Mouse (Mus musculus) forebrain, embryonic 10.5 days (tissue): ENCODE measurements at regions not wholly inside any gene's neighbourhood (a gene's known extent, or its start where the extent isn't known, plus 50 kb on each side); places are given as distances from the start of the nearest gene placed in this dataset.
A peak's percentile ranks its signal among the peaks of the same experiment; 100 is the strongest.

Experiments
- DNase-seq: peaks from one replicate; pipeline ENCODE4 v3.0.0-alpha.2; 2017; ENCODE audit warnings: low spot score; ENCODE audit errors: extremely low spot score
- H3K27ac ChIP-seq: fragments of 300-500 bp; sonication (generic); 2 replicates; pipeline ENCODE4 v1.5.1; 2016; ENCODE audit warnings: mild to moderate bottlenecking
- H3K27me3 ChIP-seq: fragments of 300-500 bp; sonication (generic); 2 replicates; pipeline ENCODE4 v1.6.1; 2016; ENCODE audit warnings: mild to moderate bottlenecking; ENCODE audit not compliant: poor library complexity, severe bottlenecking
- H3K36me3 ChIP-seq: fragments of 300-500 bp; sonication (generic); replicated peaks from 2 replicates; pipeline ENCODE4 v1.6.1; 2016; ENCODE audit warnings: mild to moderate bottlenecking, moderate library complexity
- H3K4me1 ChIP-seq: fragments of 300-500 bp; sonication (generic); 2 replicates; pipeline ENCODE4 v1.6.1; 2016
- H3K4me3 ChIP-seq: fragments of 300-500 bp; sonication (generic); 2 replicates; pipeline ENCODE4 v1.5.1; 2016; ENCODE audit warnings: mild to moderate bottlenecking, moderate library complexity
- H3K9me3 ChIP-seq: fragments of 300-500 bp; sonication (generic); 2 replicates; pipeline ENCODE4 v1.6.1; 2016; ENCODE audit warnings: mild to moderate bottlenecking, moderate library complexity
- WGBS: fragments of 180-500 bp; shearing (Covaris S2); methylation state at CpG from one replicate; pipeline ENCODE4 v1.1.7; 2016; 5-methylcytosine and 5-hydroxymethylcytosine counted together

GRCm38 (mm10) chr9:63087195-63087594 lies 61.6 kb downstream of the Skor1 start:
- Histone ChIP-seq H3K4me1 (peaks cover 19% of the 10 kb centered on the region), H3K27me3 (no peaks in the 10 kb centered on the region), H3K36me3 (no peaks in the 10 kb centered on the region), H3K27ac (no peak overlapping the region), H3K9me3 (no peaks in the 10 kb centered on the region), H3K4me3 (no peak overlapping the region)
- DNase-seq = no peak
- WGBS = 82% methylated on average over 4 of the region's 4 CpGs

DNA sequence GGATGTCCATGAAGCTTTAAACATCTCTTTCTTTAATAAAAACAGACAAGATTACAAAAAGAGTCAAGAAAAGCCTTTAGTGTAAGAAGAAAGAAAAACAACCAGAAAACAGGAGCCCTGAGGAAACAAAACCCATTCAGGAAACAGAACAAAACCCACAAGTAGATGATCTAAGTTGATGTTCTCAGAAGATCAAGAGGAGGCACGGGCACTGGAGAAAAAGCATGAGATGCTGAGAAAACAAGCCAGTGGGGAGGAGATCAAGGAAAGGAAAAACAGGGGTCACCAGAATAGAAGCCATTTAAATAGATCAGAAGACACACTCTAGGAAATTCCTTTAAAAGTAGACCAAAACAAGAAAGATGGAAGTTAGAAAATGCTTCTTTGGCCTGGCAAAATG lies 62.1 kb downstream of the Skor1 start:
- no peak for DNase-seq
- Histone ChIP-seq H3K4me1 (peaks cover 15% of the 10 kb centered on the region), H3K27me3 (no peaks in the 10 kb centered on the region), H3K9me3 (no peaks in the 10 kb centered on the region), H3K36me3 (no peaks in the 10 kb centered on the region), H3K27ac (no peak overlapping the region), H3K4me3 (no peak overlapping the region)
- 78% methylated on average over 1 of the region's 1 CpGs for WGBS

GRCm38 (mm10) chr9:63082830-63083229 lies 65.9 kb downstream of the Skor1 start:
- no peak for DNase-seq
- Histone ChIP-seq H3K36me3 (no peaks in the 10 kb centered on the region), H3K27me3 (no peaks in the 10 kb centered on the region), H3K9me3 (no peaks in the 10 kb centered on the region), H3K4me1 (0 out of 2 replicates have a peak, but pooled peaks cover 3% of the 10 kb centered on the region), H3K4me3 (no peak overlapping the region), H3K27ac (no peak overlapping the region)
- 86% methylated on average over 7 of the region's 7 CpGs for WGBS

GRCm38 (mm10) chr9:63082311-63082710 lies 66.5 kb downstream of the Skor1 start:
- Histone ChIP-seq H3K4me3 (no peak overlapping the region), H3K4me1 (0 out of 2 replicates have a peak, but pooled peaks cover 3% of the 10 kb centered on the region), H3K27me3 (no peaks in the 10 kb centered on the region), H3K9me3 (no peaks in the 10 kb centered on the region), H3K27ac (no peak overlapping the region), H3K36me3 (no peaks in the 10 kb centered on the region)
- DNase-seq = no peak
- 93% methylated on average over 3 of the region's 3 CpGs for WGBS

- no peak overlapping the region for H3K27ac ChIP-seq
- H3K4me3 ChIP-seq = no peak overlapping the region
- H3K4me1 ChIP-seq = peaks cover 10% of the 10 kb centered on the region
- no peaks in the 10 kb centered on the region for H3K27me3 ChIP-seq
- no peaks in the 10 kb centered on the region for H3K9me3 ChIP-seq
- DNase-seq = no peak
- WGBS = 93% methylated on average over 5 of the region's 5 CpGs
- H3K36me3 ChIP-seq = no peaks in the 10 kb centered on the region
These were observed 68.4 kb downstream of the Skor1 start for GRCm38 (mm10) chr9:63080406-63080805.

DNA sequence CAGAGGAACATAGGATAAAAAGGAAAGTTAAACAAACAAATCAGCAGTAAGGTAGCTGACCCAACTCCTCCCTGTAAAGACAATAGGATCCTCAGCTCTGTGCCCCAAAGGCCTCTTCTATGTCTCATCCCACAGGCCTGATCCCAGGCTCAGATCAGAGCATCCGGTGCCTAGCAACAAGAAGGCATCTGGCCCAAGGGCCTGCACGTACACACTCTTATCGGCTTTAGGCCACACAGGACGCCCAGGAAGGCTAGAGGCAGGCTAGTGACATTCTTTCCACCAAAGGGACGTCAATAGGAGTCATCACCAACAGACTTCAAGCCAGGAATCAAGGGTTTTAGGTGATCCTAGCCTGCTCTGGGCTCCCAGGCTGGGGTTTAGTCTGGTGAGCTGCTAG lies 73.5 kb downstream of the Skor1 start:
- Histone ChIP-seq H3K36me3 (no peaks in the 10 kb centered on the region), H3K27me3 (no peaks in the 10 kb centered on the region), H3K27ac (peak overlapping the region; percentile 80), H3K4me3 (no peak overlapping the region), H3K4me1 (peaks cover 36% of the 10 kb centered on the region), H3K9me3 (no peaks in the 10 kb centered on the region)
- peak; percentile 42 for DNase-seq
- WGBS = 25% methylated on average over 5 of the region's 5 CpGs

- Histone ChIP-seq H3K36me3 (no peaks in the 10 kb centered on the region), H3K27ac (peak overlapping the region; percentile 80), H3K4me1 (peaks cover 40% of the 10 kb centered on the region), H3K4me3 (no peak overlapping the region), H3K27me3 (no peaks in the 10 kb centered on the region), H3K9me3 (no peaks in the 10 kb centered on the region)
- peak; percentile 24 for DNase-seq
- 44% methylated on average over 7 of the region's 7 CpGs for WGBS
These were observed 74.0 kb downstream of the Skor1 start for GRCm38 (mm10) chr9:63074803-63075202.

- 35% methylated on average over 10 of the region's 10 CpGs for WGBS
- no peaks in the 10 kb centered on the region for H3K9me3 ChIP-seq
- no peaks in the 10 kb centered on the region for H3K36me3 ChIP-seq
- peaks cover 42% of the 10 kb centered on the region for H3K4me1 ChIP-seq
- no peak overlapping the region for H3K4me3 ChIP-seq
- H3K27me3 ChIP-seq = no peaks in the 10 kb centered on the region
- H3K27ac ChIP-seq = peak overlapping the region; percentile 80
- DNase-seq = peak; percentile 28
These were observed 74.6 kb downstream of the Skor1 start for GRCm38 (mm10) chr9:63074023-63074750.

- H3K27ac ChIP-seq = 0 out of 2 replicates have a peak overlapping the region, but pooled peaks have one; percentile 15
- H3K36me3 ChIP-seq = no peaks in the 10 kb centered on the region
- peaks cover 41% of the 10 kb centered on the region for H3K4me1 ChIP-seq
- H3K27me3 ChIP-seq = no peaks in the 10 kb centered on the region
- no peak overlapping the region for H3K4me3 ChIP-seq
- 66% methylated on average over 6 of the region's 6 CpGs for WGBS
- no peak for DNase-seq
- H3K9me3 ChIP-seq = no peaks in the 10 kb centered on the region
These were observed 77.7 kb downstream of the Skor1 start for GRCm38 (mm10) chr9:63071032-63071431.

DNA sequence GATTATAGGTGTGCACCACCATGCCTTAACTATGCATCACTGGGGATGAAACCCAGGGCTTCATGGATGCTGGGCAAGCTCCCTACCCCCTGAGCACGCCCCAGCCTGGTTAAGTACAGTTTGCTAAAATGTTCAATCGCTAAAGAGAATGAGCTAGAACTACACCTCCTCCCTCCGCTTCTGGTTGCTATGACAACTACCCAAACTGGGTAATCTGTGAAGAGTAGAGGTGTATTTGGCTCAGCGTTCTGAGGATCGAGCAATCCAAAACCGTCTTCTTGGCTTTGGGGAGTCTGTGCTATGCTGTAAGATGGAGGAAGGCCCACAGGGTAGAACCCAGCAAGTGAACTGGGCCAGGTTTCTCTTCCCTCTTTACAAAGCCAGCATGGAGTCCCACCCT lies 78.8 kb downstream of the Skor1 start:
- Histone ChIP-seq H3K4me1 (peaks cover 30% of the 10 kb centered on the region), H3K9me3 (no peaks in the 10 kb centered on the region)
- WGBS = 87% methylated on average over 6 of the region's 6 CpGs

DNA sequence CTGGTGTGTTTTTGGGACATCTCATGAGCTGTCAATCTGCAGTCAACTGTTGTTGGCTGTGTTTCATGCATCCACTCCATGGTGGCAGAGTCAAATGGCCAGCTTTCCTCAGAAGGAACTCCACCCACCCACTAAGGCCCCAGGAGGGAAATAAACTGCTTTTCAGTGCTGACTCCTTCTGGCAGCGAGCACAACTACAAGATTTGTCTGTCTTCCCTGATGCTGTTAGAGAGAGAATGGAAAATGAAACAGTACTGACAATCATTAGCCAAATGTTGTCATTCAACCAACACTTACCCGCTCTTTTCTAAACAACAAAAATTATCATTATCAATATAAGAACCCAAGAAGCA lies 79.3 kb upstream of the Pias1 start:
- H3K4me3 ChIP-seq = no peak overlapping the region
- no peaks in the 10 kb centered on the region for H3K27me3 ChIP-seq
- DNase-seq = no peak
- H3K36me3 ChIP-seq = no peaks in the 10 kb centered on the region
- H3K9me3 ChIP-seq = peaks cover 13% of the 10 kb centered on the region
- H3K27ac ChIP-seq = no peak overlapping the region
- peaks cover 13% of the 10 kb centered on the region for H3K4me1 ChIP-seq
- 73% methylated on average over 2 of the region's 2 CpGs for WGBS

More for the DNA sequence above, 78.8 kb downstream of the Skor1 start:
- no peaks in the 10 kb centered on the region for H3K27me3 ChIP-seq
- no peak overlapping the region for H3K4me3 ChIP-seq
- H3K36me3 ChIP-seq = no peaks in the 10 kb centered on the region
- H3K27ac ChIP-seq = no peak overlapping the region
- no peak for DNase-seq

- H3K4me3 ChIP-seq = no peak overlapping the region
These were observed 78.8 kb upstream of the Pias1 start for GRCm38 (mm10) chr9:63066384-63067053.

GRCm38 (mm10) chr9:63063525-63063924 lies 75.8 kb upstream of the Pias1 start:
- 97% methylated on average over 2 of the region's 2 CpGs for WGBS
- Histone ChIP-seq H3K27ac (no peak overlapping the region), H3K36me3 (no peaks in the 10 kb centered on the region), H3K27me3 (no peaks in the 10 kb centered on the region), H3K4me1 (peaks cover 16% of the 10 kb centered on the region), H3K4me3 (no peak overlapping the region), H3K9me3 (peaks cover 13% of the 10 kb centered on the region)
- no peak for DNase-seq

More at GRCm38 (mm10) chr9:63066384-63067053, 78.8 kb upstream of the Pias1 start:
- H3K9me3 ChIP-seq = peaks cover 13% of the 10 kb centered on the region
- no peak overlapping the region for H3K27ac ChIP-seq
- no peaks in the 10 kb centered on the region for H3K36me3 ChIP-seq
- no peaks in the 10 kb centered on the region for H3K27me3 ChIP-seq
- DNase-seq = no peak
- WGBS = 86% methylated on average over 10 of the region's 10 CpGs
- H3K4me1 ChIP-seq = peaks cover 12% of the 10 kb centered on the region
